ENCODE assay signal across 10 mouse cellular contexts in the genomic region with DNA sequence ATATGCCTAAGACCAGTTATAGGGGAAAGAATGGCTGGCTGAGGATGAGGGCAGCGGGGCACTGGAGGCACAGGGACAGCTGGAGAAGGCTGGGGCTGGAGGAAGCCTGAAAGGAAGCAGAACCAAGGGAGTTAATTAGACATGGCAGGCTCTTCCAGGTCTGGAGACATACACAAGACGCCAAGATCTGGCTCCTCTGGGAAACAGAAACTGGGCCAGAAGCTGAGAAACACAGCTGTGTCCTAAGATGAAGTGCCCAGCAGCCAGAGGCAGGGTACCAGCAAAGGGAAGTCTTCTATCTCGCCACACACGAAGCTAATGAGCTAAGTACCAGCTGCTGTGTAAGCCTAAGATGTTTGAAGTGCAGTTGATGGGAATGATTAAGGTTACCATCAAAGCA.
DNase-seq lines count a peak whose midpoint lies in the region; ATAC-seq lines count a peak whose summit lies in the region.
"Had no signal": no experiment of that assay in that cellular context is flagged by ENCODE, and none has a peak within 500 bp of the region (broad histone marks: within the 10 kb centered on the region; RNA-seq: fewer than 3 reads in every experiment).

No protein-coding gene starts in this region.

- DNase-seq in hindbrain, embryonic 11.5 days (ENCODE audit: low spot score), result no peak
- no peak for DNase-seq in hindbrain, embryonic 10.5 days (ENCODE audit: low spot score)
- DNase-seq in embryonic facial prominence, embryonic 10.5 days (ENCODE audit: low spot score), result peak; percentile 14
- DNase-seq in gastrocnemius, postnatal 14 days, result peak; percentile 11
- peak; percentile 2 for DNase-seq in lung, postnatal 36 days
- DNase-seq in layer of hippocampus, postnatal 10 days (ENCODE audit: low spot score in 2 of 2), result no peak
- DNase-seq: kidney, adult 11 months; right cerebral cortex, postnatal 14 days had no signal

- no peak overlapping the region for H3K4me3 ChIP-seq in hindbrain, embryonic 11.5 days (ENCODE audit: low read depth, low read length)
- H3K4me3 ChIP-seq in hindbrain, embryonic 10.5 days, result no peak overlapping the region
- H3K4me3 ChIP-seq in embryonic facial prominence, embryonic 10.5 days, result no peak overlapping the region
- H3K4me3 ChIP-seq: limb, embryonic 12.5 days had no signal

- 55% methylated on average over 4 of the region's 4 CpGs for WGBS in hindbrain, embryonic 11.5 days
- 66% methylated on average over 4 of the region's 4 CpGs for WGBS in hindbrain, embryonic 10.5 days
- 53% methylated on average over 4 of the region's 4 CpGs for WGBS in embryonic facial prominence, embryonic 10.5 days

- H3K27me3 ChIP-seq in hindbrain, embryonic 11.5 days (ENCODE audit: control insufficient read depth, insufficient read depth, low read length), result no peaks in the 10 kb centered on the region
- H3K27me3 ChIP-seq in hindbrain, embryonic 10.5 days (ENCODE audit: insufficient read depth, poor library complexity, severe bottlenecking), result no peaks in the 10 kb centered on the region
- no peaks in the 10 kb centered on the region for H3K27me3 ChIP-seq in embryonic facial prominence, embryonic 10.5 days (replicated peaks; ENCODE audit: low read depth, poor library complexity, severe bottlenecking)
- H3K27me3 ChIP-seq: limb, embryonic 12.5 days had no signal

- H3K4me2 ChIP-seq in hindbrain, embryonic 11.5 days (replicated peaks; ENCODE audit: low read depth, low read length), result no peak overlapping the region
- H3K4me2 ChIP-seq: limb, embryonic 12.5 days had no signal

- intact Hi-C loops in gastrocnemius, postnatal 14 days (cut with DNase I; ENCODE audit: low total_unique reads), result no loop called here

- H3K4me1 ChIP-seq in hindbrain, embryonic 11.5 days (replicated peaks; ENCODE audit: control insufficient read depth, insufficient read depth, low read length), result no peaks in the 10 kb centered on the region
- H3K4me1 ChIP-seq in hindbrain, embryonic 10.5 days (replicated peaks), result peaks cover 5% of the 10 kb centered on the region; the same call in 1 of the 2 replicates
- H3K4me1 ChIP-seq in embryonic facial prominence, embryonic 10.5 days, result peaks cover 6% of the 10 kb centered on the region; the same call in 1 of the 2 replicates
- H3K4me1 ChIP-seq: limb, embryonic 12.5 days had no signal

- peak; percentile 65 for ATAC-seq in hindbrain, embryonic 11.5 days (ENCODE audit: low FRiP score)
- no peak for ATAC-seq in activated CD4-positive, CD25-positive, alpha-beta regulatory T cell, adult 4 months

- H3K9ac ChIP-seq in hindbrain, embryonic 11.5 days (ENCODE audit: low read depth, low read length), result no peak overlapping the region
- H3K9ac ChIP-seq: limb, embryonic 12.5 days had no signal

- no peaks in the 10 kb centered on the region for H3K9me3 ChIP-seq in hindbrain, embryonic 11.5 days (ENCODE audit: control insufficient read depth, low read length)
- H3K9me3 ChIP-seq in hindbrain, embryonic 10.5 days, result no peaks in the 10 kb centered on the region
- H3K9me3 ChIP-seq in embryonic facial prominence, embryonic 10.5 days, result no peaks in the 10 kb centered on the region
- H3K9me3 ChIP-seq: limb, embryonic 12.5 days had no signal

- no peak overlapping the region for H3K27ac ChIP-seq in hindbrain, embryonic 11.5 days (ENCODE audit: low read depth, low read length)
- no peak overlapping the region for H3K27ac ChIP-seq in hindbrain, embryonic 10.5 days
- no peak overlapping the region for H3K27ac ChIP-seq in embryonic facial prominence, embryonic 10.5 days (replicated peaks)
- H3K27ac ChIP-seq: limb, embryonic 12.5 days had no signal

- H3K36me3 ChIP-seq in hindbrain, embryonic 11.5 days (ENCODE audit: control insufficient read depth, insufficient read depth, low read length), result no peaks in the 10 kb centered on the region
- no peaks in the 10 kb centered on the region for H3K36me3 ChIP-seq in hindbrain, embryonic 10.5 days
- H3K36me3 ChIP-seq in embryonic facial prominence, embryonic 10.5 days (replicated peaks), result no peaks in the 10 kb centered on the region
- H3K36me3 ChIP-seq: limb, embryonic 12.5 days had no signal

Comparison
In these comparisons a context has a peak if more than half of its experiments do, and no peak if none do; other contexts are left out.
1. DNase-seq: peak in embryonic facial prominence, embryonic 10.5 days (single experiment), gastrocnemius, postnatal 14 days (single experiment) and lung, postnatal 36 days (single experiment); none in hindbrain, embryonic 11.5 days (single experiment), hindbrain, embryonic 10.5 days (single experiment) and layer of hippocampus, postnatal 10 days (0 of 2).